ENCODE assay signal across 7 mouse cellular contexts in the genomic region with DNA sequence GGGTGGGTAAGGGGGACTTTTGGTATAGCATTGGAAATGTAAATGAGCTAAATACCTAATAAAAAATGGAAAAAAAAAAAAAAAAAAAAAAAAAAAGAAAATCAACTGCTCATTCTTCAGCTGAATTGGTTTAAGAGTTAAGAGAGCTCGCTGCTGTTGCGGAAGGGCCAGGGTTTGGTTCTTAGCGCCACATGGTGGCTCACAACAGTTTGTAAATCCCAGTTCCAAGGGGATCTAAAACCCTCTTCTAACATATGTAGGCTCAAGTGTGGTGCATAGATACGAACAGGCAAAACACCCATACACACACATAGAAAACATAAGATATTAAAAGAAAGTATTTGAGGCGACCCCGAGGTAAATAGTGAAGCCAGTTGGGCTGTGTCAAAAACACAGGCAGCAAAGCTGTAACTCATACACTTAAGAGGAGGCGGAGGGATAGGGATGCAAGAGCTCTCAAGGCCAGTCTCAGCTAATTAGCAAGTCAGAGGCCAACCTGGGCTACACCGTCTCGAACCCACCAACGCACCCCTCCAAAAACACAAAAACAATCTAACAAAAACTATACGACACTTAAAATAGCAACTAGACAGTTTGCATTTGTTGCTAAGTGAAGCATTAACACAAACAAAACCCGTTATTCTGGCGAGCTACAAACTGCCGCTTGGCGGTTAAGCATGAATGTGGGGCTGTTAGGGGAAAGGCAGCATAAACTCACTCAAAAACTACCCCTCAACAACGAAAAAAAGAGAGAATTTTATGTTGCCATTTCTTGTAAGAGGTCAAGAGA. TPM values are rescaled to one million over a fixed set of nuclear protein-coding genes. Genes with fewer than 3 reads are reported as not detected.
DNase-seq lines count a peak whose midpoint lies in the region; ATAC-seq and TF ChIP-seq lines count a peak whose summit lies in the region.

No protein-coding gene starts in this region.

- H3K4me2 ChIP-seq in embryonic facial prominence, embryonic 13.5 days: peak overlapping the region; percentile 85
- H3K4me2 ChIP-seq in stomach, embryonic 14.5 days (replicated peaks; ENCODE audit: low read depth, low read length): peak overlapping the region; percentile 78

- peak overlapping the region; percentile 53 for H3K27ac ChIP-seq in thymus, adult 2 months (ENCODE audit: control insufficient read depth, insufficient read depth, low read length)
- H3K27ac ChIP-seq in embryonic facial prominence, embryonic 13.5 days: peak overlapping the region; percentile 86
- peak overlapping the region; percentile 86 for H3K27ac ChIP-seq in limb, embryonic 10.5 days
- peak overlapping the region; percentile 78; the same call in 1 of the 2 replicates for H3K27ac ChIP-seq in stomach, embryonic 14.5 days (ENCODE audit: low read length)

- H3K4me3 ChIP-seq in thymus, adult 2 months (ENCODE audit: control insufficient read depth, insufficient read depth, low read length): peak overlapping the region; percentile 99
- peak overlapping the region; percentile 93 for H3K4me3 ChIP-seq in embryonic facial prominence, embryonic 13.5 days
- H3K4me3 ChIP-seq in limb, embryonic 10.5 days: peak overlapping the region; percentile 85
- H3K4me3 ChIP-seq in stomach, embryonic 14.5 days (ENCODE audit: low read depth, low read length): peak overlapping the region; percentile 90

- no peak for DNase-seq in thymus, adult 2 months
- DNase-seq in thymus, postnatal 0 days (ENCODE audit: low spot score): no peak
- DNase-seq in limb, embryonic 10.5 days (ENCODE audit: low spot score): no peak
- DNase-seq in cerebellum, adult 8-10 months: no peak
- no peak for DNase-seq in adrenal gland, adult 18-20 months (ENCODE audit: low spot score in 2 of 2)

- no peak for TF ChIP-seq POLR2A in thymus, adult 2 months (IDR thresholded peaks at IDR 0.05; ENCODE audit: control insufficient read depth, extremely low read depth, insufficient read depth, low read length, poor library complexity)

- WGBS in thymus, adult 2 months: 38% methylated on average over 16 of the region's 16 CpGs
- WGBS in embryonic facial prominence, embryonic 13.5 days: 37% methylated on average over 16 of the region's 16 CpGs
- WGBS in limb, embryonic 10.5 days: 38% methylated on average over 16 of the region's 16 CpGs
- 33% methylated on average over 16 of the region's 16 CpGs for WGBS in stomach, embryonic 14.5 days

- no peak for ATAC-seq in embryonic facial prominence, embryonic 13.5 days (ENCODE audit: insufficient number of reproducible peaks, insufficient read depth, low FRiP score, low TSS enrichment, low read depth)
- no peak for ATAC-seq in stomach, embryonic 14.5 days (ENCODE audit: insufficient number of reproducible peaks, insufficient read depth, low FRiP score, low read depth)

- H3K4me1 ChIP-seq in thymus, adult 2 months (replicated peaks; ENCODE audit: control insufficient read depth, insufficient read depth, low read length): peaks cover 6% of the 10 kb centered on the region
- peaks cover 5% of the 10 kb centered on the region; the same call in 1 of the 2 replicates for H3K4me1 ChIP-seq in embryonic facial prominence, embryonic 13.5 days
- H3K4me1 ChIP-seq in limb, embryonic 10.5 days: peaks cover 4% of the 10 kb centered on the region
- H3K4me1 ChIP-seq in stomach, embryonic 14.5 days (ENCODE audit: control insufficient read depth, insufficient read depth, low read length): 0 out of 2 replicates have a peak, but pooled peaks cover 4% of the 10 kb centered on the region

- no peaks in the 10 kb centered on the region for H3K9me3 ChIP-seq in embryonic facial prominence, embryonic 13.5 days
- no peaks in the 10 kb centered on the region for H3K9me3 ChIP-seq in limb, embryonic 10.5 days (replicated peaks)
- H3K9me3 ChIP-seq in stomach, embryonic 14.5 days (ENCODE audit: control insufficient read depth, low read depth, low read length): no peaks in the 10 kb centered on the region

- H3K36me3 ChIP-seq in thymus, adult 2 months (ENCODE audit: control insufficient read depth, insufficient read depth, low read length): peaks cover 9% of the 10 kb centered on the region
- peaks cover 20% of the 10 kb centered on the region for H3K36me3 ChIP-seq in embryonic facial prominence, embryonic 13.5 days
- peaks cover 43% of the 10 kb centered on the region for H3K36me3 ChIP-seq in limb, embryonic 10.5 days
- peaks cover 13% of the 10 kb centered on the region for H3K36me3 ChIP-seq in stomach, embryonic 14.5 days (ENCODE audit: control insufficient read depth, insufficient read depth, low read length)

- H3K27me3 ChIP-seq in thymus, adult 2 months (ENCODE audit: control insufficient read depth, insufficient read depth, low read length): no peaks in the 10 kb centered on the region
- no peaks in the 10 kb centered on the region for H3K27me3 ChIP-seq in embryonic facial prominence, embryonic 13.5 days
- no peaks in the 10 kb centered on the region for H3K27me3 ChIP-seq in limb, embryonic 10.5 days (ENCODE audit: low read depth, poor library complexity, severe bottlenecking)
- H3K27me3 ChIP-seq in stomach, embryonic 14.5 days (ENCODE audit: control insufficient read depth, insufficient read depth, low read length): no peaks in the 10 kb centered on the region

- peak overlapping the region; percentile 92 for H3K9ac ChIP-seq in embryonic facial prominence, embryonic 13.5 days
- peak overlapping the region; percentile 75 for H3K9ac ChIP-seq in stomach, embryonic 14.5 days (replicated peaks; ENCODE audit: low read depth, low read length)

- TF ChIP-seq CTCF in thymus, adult 2 months (IDR thresholded peaks at IDR 0.05; ENCODE audit: borderline replicate concordance, control insufficient read depth, extremely low read depth, insufficient read depth, low read length, poor library complexity): no peak

RNA-seq across cellular contexts. Expression of gene Ddx19a, which starts 0.8 kb away (rescaled TPM):
- polyA plus RNA-seq in thymus, adult 2 months (2012; rRNA removed): 48.4 and 51.2 TPM in 2 replicates
- 15.9 and 16.9 TPM in 2 replicates for polyA plus RNA-seq in thymus, postnatal 0 days (2015; fragmentation: Nextera tagmentation; extraction: Ambion mirVana)
- polyA plus RNA-seq in embryonic facial prominence, embryonic 13.5 days (2015; fragmentation: Nextera tagmentation; extraction: Ambion mirVana): 15.6 and 15.7 TPM in 2 replicates
- polyA plus RNA-seq in limb, embryonic 10.5 days (2016; fragmentation: Nextera tagmentation; extraction: Ambion mirVana): 24.0 and 24.6 TPM in 2 replicates
- 18.4 and 18.8 TPM in 2 replicates for polyA plus RNA-seq in stomach, embryonic 14.5 days (2014; fragmentation: Nextera tagmentation; extraction: Ambion mirVana)
- total RNA-seq in adrenal gland, adult 18-20 months (2021): 10 to 100 TPM; 37.2 to 37.3 TPM

RNA-seq across cellular contexts. Expression of gene Ddx19b, which starts 34.7 kb away (rescaled TPM):
- polyA plus RNA-seq in thymus, adult 2 months (2012; rRNA removed): 7.1 and 7.4 TPM in 2 replicates
- 10.2 and 10.6 TPM in 2 replicates for polyA plus RNA-seq in thymus, postnatal 0 days (2015; fragmentation: Nextera tagmentation; extraction: Ambion mirVana)
- 4.3 and 5.8 TPM in 2 replicates for polyA plus RNA-seq in embryonic facial prominence, embryonic 13.5 days (2015; fragmentation: Nextera tagmentation; extraction: Ambion mirVana)
- 6.5 and 9.0 TPM in 2 replicates for polyA plus RNA-seq in limb, embryonic 10.5 days (2016; fragmentation: Nextera tagmentation; extraction: Ambion mirVana)
- polyA plus RNA-seq in stomach, embryonic 14.5 days (2014; fragmentation: Nextera tagmentation; extraction: Ambion mirVana): 6.2 and 7.7 TPM in 2 replicates
- total RNA-seq in adrenal gland, adult 18-20 months (2021): 10 to 100 TPM in 1 of 2 experiments, 1 to 10 TPM in 1; 9.4 to 10.0 TPM

RNA-seq across cellular contexts. Expression of gene Aars, which starts 36.1 kb away (rescaled TPM):
- polyA plus RNA-seq in thymus, adult 2 months (2012; rRNA removed): 27.4 and 29.5 TPM in 2 replicates
- polyA plus RNA-seq in thymus, postnatal 0 days (2015; fragmentation: Nextera tagmentation; extraction: Ambion mirVana): 33.1 and 33.2 TPM in 2 replicates
- polyA plus RNA-seq in embryonic facial prominence, embryonic 13.5 days (2015; fragmentation: Nextera tagmentation; extraction: Ambion mirVana): 54.2 and 54.8 TPM in 2 replicates
- polyA plus RNA-seq in limb, embryonic 10.5 days (2016; fragmentation: Nextera tagmentation; extraction: Ambion mirVana): 79.0 and 81.8 TPM in 2 replicates
- 43.2 and 52.0 TPM in 2 replicates for polyA plus RNA-seq in stomach, embryonic 14.5 days (2014; fragmentation: Nextera tagmentation; extraction: Ambion mirVana)
- 100 to 1,000 TPM in 1 of 2 experiments, 10 to 100 TPM in 1; 81.9 to 140 TPM for total RNA-seq in adrenal gland, adult 18-20 months (2021)

RNA-seq across cellular contexts. Expression of gene Exosc6, which starts 59.3 kb away (rescaled TPM):
- polyA plus RNA-seq in thymus, adult 2 months (2012; rRNA removed): 38.7 and 68.8 TPM in 2 replicates
- polyA plus RNA-seq in thymus, postnatal 0 days (2015; fragmentation: Nextera tagmentation; extraction: Ambion mirVana): 32.3 and 36.7 TPM in 2 replicates
- 9.3 and 14.6 TPM in 2 replicates for polyA plus RNA-seq in embryonic facial prominence, embryonic 13.5 days (2015; fragmentation: Nextera tagmentation; extraction: Ambion mirVana)
- polyA plus RNA-seq in limb, embryonic 10.5 days (2016; fragmentation: Nextera tagmentation; extraction: Ambion mirVana): 21.5 and 36.6 TPM in 2 replicates
- 13.2 and 13.8 TPM in 2 replicates for polyA plus RNA-seq in stomach, embryonic 14.5 days (2014; fragmentation: Nextera tagmentation; extraction: Ambion mirVana)
- not detected for total RNA-seq in adrenal gland, adult 18-20 months (2021)
